ENCODE assay signal across 19 mouse cellular contexts in the genomic region with DNA sequence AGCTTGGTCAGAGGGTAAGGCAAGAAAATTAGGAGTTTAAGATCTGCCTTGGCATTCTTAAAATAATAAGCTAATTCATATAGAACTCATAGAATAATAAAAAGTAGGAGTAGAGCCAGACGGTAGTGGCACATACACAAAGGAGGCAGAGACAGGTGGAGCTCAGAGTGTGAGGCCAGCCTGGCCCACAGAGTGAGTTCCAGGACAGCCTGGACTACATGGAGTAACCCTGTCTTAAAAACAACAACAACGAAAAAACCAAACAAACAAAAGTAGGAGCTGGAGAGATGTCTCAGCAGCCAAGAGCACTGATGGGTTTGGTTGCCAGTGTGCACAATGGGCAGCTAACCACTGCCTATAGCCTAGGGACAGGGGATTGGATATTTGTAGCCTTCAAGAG. TPM values are rescaled to one million over a fixed set of nuclear protein-coding genes. Genes with fewer than 3 reads are reported as not detected.
DNase-seq lines count a peak whose midpoint lies in the region; ATAC-seq and TF ChIP-seq lines count a peak whose summit lies in the region.
"Had no signal": no experiment of that assay in that cellular context is flagged by ENCODE, and none has a peak within 500 bp of the region (broad histone marks: within the 10 kb centered on the region; RNA-seq: fewer than 3 reads in every experiment).

No protein-coding gene starts in this region.

- H3K9ac ChIP-seq in midbrain, embryonic 13.5 days (replicated peaks): no peak overlapping the region
- H3K9ac ChIP-seq in neural tube, embryonic 15.5 days (replicated peaks): no peak overlapping the region
- H3K9ac ChIP-seq: heart, embryonic 12.5 days; liver, embryonic 14.5 days had no signal

- H3K4me3 ChIP-seq in testis, adult 2 months (ENCODE audit: control insufficient read depth, low read depth, low read length): peak overlapping the region; percentile 5
- no peak overlapping the region for H3K4me3 ChIP-seq in midbrain, embryonic 13.5 days (replicated peaks)
- H3K4me3 ChIP-seq in neural tube, embryonic 15.5 days (replicated peaks): no peak overlapping the region
- H3K4me3 ChIP-seq: heart, embryonic 12.5 days had no signal

- no peak for TF ChIP-seq CTCF in testis, adult 2 months (IDR thresholded peaks at IDR 0.05; ENCODE audit: control insufficient read depth, insufficient read depth, insufficient replicate concordance, low read depth, low read length)

- peak; percentile 51 for ATAC-seq in midbrain, embryonic 13.5 days
- 0 out of 2 replicates have a peak, but pooled peaks have one; percentile 34 for ATAC-seq in neural tube, embryonic 15.5 days (ENCODE audit: low FRiP score)

- H3K27ac ChIP-seq in testis, adult 2 months (ENCODE audit: control insufficient read depth, insufficient read depth, low read depth, low read length): no peak overlapping the region
- H3K27ac ChIP-seq in midbrain, embryonic 13.5 days: no peak overlapping the region
- H3K27ac ChIP-seq in neural tube, embryonic 15.5 days (replicated peaks): no peak overlapping the region
- H3K27ac ChIP-seq: liver, embryonic 14.5 days had no signal

- peaks cover 14% of the 10 kb centered on the region for H3K4me1 ChIP-seq in testis, adult 2 months (ENCODE audit: control insufficient read depth, insufficient read depth, low read length)
- H3K4me1 ChIP-seq in midbrain, embryonic 13.5 days (replicated peaks): peaks cover 13% of the 10 kb centered on the region
- H3K4me1 ChIP-seq in neural tube, embryonic 15.5 days: peaks cover 20% of the 10 kb centered on the region

- H3K9me3 ChIP-seq in midbrain, embryonic 13.5 days: no peaks in the 10 kb centered on the region
- no peaks in the 10 kb centered on the region for H3K9me3 ChIP-seq in neural tube, embryonic 15.5 days (replicated peaks)
- H3K9me3 ChIP-seq: heart, embryonic 12.5 days had no signal

- DNase-seq in heart, adult 11 months: peak; percentile 86
- no peak for DNase-seq in heart, adult 18-20 months
- no peak for DNase-seq in testis, postnatal 14 days (ENCODE audit: low spot score)
- no peak for DNase-seq in kidney, postnatal 36 days
- DNase-seq in adrenal gland, postnatal 10 days: no peak

- no peak overlapping the region for H3K4me2 ChIP-seq in midbrain, embryonic 13.5 days (replicated peaks)
- peak overlapping the region; percentile 53; the same call in 1 of the 2 replicates for H3K4me2 ChIP-seq in neural tube, embryonic 15.5 days

- no peaks in the 10 kb centered on the region for H3K27me3 ChIP-seq in testis, adult 2 months (ENCODE audit: control insufficient read depth, insufficient read depth, low read length)
- H3K27me3 ChIP-seq in midbrain, embryonic 13.5 days: no peaks in the 10 kb centered on the region
- H3K27me3 ChIP-seq in neural tube, embryonic 15.5 days (replicated peaks): no peaks in the 10 kb centered on the region
- H3K27me3 ChIP-seq: heart, embryonic 12.5 days; Patski had no signal

- no peak for TF ChIP-seq POLR2A in testis, adult 2 months (IDR thresholded peaks at IDR 0.05; ENCODE audit: control insufficient read depth, low read depth, low read length)

- no peaks in the 10 kb centered on the region for H3K36me3 ChIP-seq in testis, adult 2 months (ENCODE audit: control insufficient read depth, insufficient read depth, low read length)
- no peaks in the 10 kb centered on the region; the same call in 1 of the 2 replicates for H3K36me3 ChIP-seq in midbrain, embryonic 13.5 days
- H3K36me3 ChIP-seq in neural tube, embryonic 15.5 days: no peaks in the 10 kb centered on the region

- 83% methylated on average over 2 of the region's 2 CpGs for WGBS in midbrain, embryonic 13.5 days
- WGBS in neural tube, embryonic 15.5 days: 82% methylated on average over 2 of the region's 2 CpGs

RNA-seq across cellular contexts. Expression of a gene that starts 14.5 kb away (rescaled TPM):
- 10 to 100 TPM; 51.1 to 53.7 TPM for total RNA-seq in heart, adult 18-20 months (2021)
- 242 and 257 TPM in 2 replicates for polyA plus RNA-seq in testis, adult 2 months (2012; rRNA removed)
- 181 and 186 TPM in 2 replicates for polyA plus RNA-seq in midbrain, embryonic 13.5 days (2015; fragmentation: Nextera tagmentation; extraction: Ambion mirVana)
- 165 and 194 TPM in 2 replicates for polyA plus RNA-seq in neural tube, embryonic 15.5 days (2015; fragmentation: Nextera tagmentation; extraction: Ambion mirVana)
- 100 to 1,000 TPM; 103 to 108 TPM for total RNA-seq in adrenal gland, postnatal 10 days (2021)

RNA-seq across cellular contexts. Expression of a gene that starts 14.8 kb away (rescaled TPM):
- 10 to 100 TPM; 57.8 to 68.2 TPM for total RNA-seq in heart, adult 18-20 months (2021)
- polyA plus RNA-seq in testis, adult 2 months (2012; rRNA removed): 65.7 and 66.2 TPM in 2 replicates
- 359 and 362 TPM in 2 replicates for polyA plus RNA-seq in midbrain, embryonic 13.5 days (2015; fragmentation: Nextera tagmentation; extraction: Ambion mirVana)
- polyA plus RNA-seq in neural tube, embryonic 15.5 days (2015; fragmentation: Nextera tagmentation; extraction: Ambion mirVana): 405 and 478 TPM in 2 replicates
- 10 to 100 TPM; 73.6 to 81.0 TPM for total RNA-seq in adrenal gland, postnatal 10 days (2021)

RNA-seq across cellular contexts. Expression of a gene that starts 18.2 kb away (rescaled TPM):
- total RNA-seq in heart, adult 18-20 months (2021): not detected
- 0.63 and 0.89 TPM in 2 replicates for polyA plus RNA-seq in testis, adult 2 months (2012; rRNA removed)
- not detected in 2 replicates for polyA plus RNA-seq in midbrain, embryonic 13.5 days (2015; fragmentation: Nextera tagmentation; extraction: Ambion mirVana)
- polyA plus RNA-seq in neural tube, embryonic 15.5 days (2015; fragmentation: Nextera tagmentation; extraction: Ambion mirVana): 0.26 TPM in 1 of 2 replicates, not detected in the other
- not detected for total RNA-seq in adrenal gland, postnatal 10 days (2021)
- total RNA-seq: adrenal gland, postnatal 4 days; heart, postnatal 25 days; layer of hippocampus, adult 8-10 months; left cerebral cortex, adult 2 months had no signal
- polyA plus RNA-seq: C2C12; heart, embryonic 12.5 days; limb, embryonic 11.5 days; liver, embryonic 14.5 days; lung, embryonic 16.5 days; Patski; spleen, adult 2 months had no signal

RNA-seq across cellular contexts. Expression of a gene that starts 18.7 kb away (rescaled TPM):
- total RNA-seq in heart, adult 18-20 months (2021): 100 to 1,000 TPM; 277 to 293 TPM
- polyA plus RNA-seq in testis, adult 2 months (2012; rRNA removed): 562 and 592 TPM in 2 replicates
- polyA plus RNA-seq in midbrain, embryonic 13.5 days (2015; fragmentation: Nextera tagmentation; extraction: Ambion mirVana): 57.2 and 64.1 TPM in 2 replicates
- polyA plus RNA-seq in neural tube, embryonic 15.5 days (2015; fragmentation: Nextera tagmentation; extraction: Ambion mirVana): 88.7 and 88.9 TPM in 2 replicates
- 100 to 1,000 TPM; 444 to 475 TPM for total RNA-seq in adrenal gland, postnatal 10 days (2021)

RNA-seq across cellular contexts. Expression of a gene that starts 33.3 kb away (rescaled TPM):
- 1,000 to 10,000 TPM; 2,821 to 3,018 TPM for total RNA-seq in heart, adult 18-20 months (2021)
- 4.0 and 5.2 TPM in 2 replicates for polyA plus RNA-seq in testis, adult 2 months (2012; rRNA removed)
- polyA plus RNA-seq in midbrain, embryonic 13.5 days (2015; fragmentation: Nextera tagmentation; extraction: Ambion mirVana): 3.0 and 4.4 TPM in 2 replicates
- 5.7 and 5.9 TPM in 2 replicates for polyA plus RNA-seq in neural tube, embryonic 15.5 days (2015; fragmentation: Nextera tagmentation; extraction: Ambion mirVana)
- total RNA-seq in adrenal gland, postnatal 10 days (2021): 1,000 to 10,000 TPM; 1,474 to 1,616 TPM
